Mouse (Mus musculus) adrenal gland, adult (tissue): ENCODE results near the gene Styxl1.

Experiments
- DNase-seq, 2 experiments: peaks; one replicate each; pipeline ENCODE4 v3.0.0; 2022 to 2023; ENCODE audit warnings: low spot score in 1 of 2; ENCODE audit not compliant: inconsistent age in 2 of 2

Gene Styxl1

DNA sequence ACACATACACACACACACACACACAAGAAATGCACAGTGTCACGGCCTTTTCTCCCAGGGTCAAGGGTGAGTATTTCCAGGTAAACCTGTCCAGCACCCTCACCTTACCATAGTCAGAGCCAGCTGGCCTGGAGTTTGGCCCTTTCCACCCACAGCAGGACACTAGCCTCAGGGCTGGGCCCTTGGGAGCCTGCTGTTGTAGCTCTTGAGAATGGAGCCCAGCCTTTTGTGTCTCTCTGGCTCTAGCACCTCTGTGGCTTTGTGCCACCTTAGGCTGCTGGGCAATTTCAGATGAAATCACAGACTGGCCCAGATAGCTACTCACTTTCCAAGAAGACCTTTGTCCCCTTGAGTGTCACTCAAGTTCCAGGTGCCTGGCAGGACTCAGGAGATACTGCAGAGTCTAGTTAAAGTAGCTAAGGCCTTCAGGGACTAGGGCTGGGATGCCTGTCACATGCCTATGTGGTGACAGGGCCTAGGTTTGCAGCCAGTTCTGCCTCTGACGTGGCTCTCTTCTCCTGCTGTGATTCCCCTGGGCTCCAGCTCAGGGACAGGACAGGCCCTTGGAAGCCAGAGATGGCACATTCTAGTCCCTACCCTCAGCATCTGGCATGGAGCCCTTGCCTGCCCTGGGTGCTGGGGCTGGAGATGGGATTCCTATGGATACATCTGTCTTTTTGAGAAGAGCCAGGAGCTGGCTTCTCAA lies 51.4 kb downstream of the Styxl1 start:
- DNase-seq, result peak; percentile 85 to 92

GRCm38 (mm10) chr5:135725991-135726390 lies 52.2 kb downstream of the Styxl1 start:
- no peak for DNase-seq

DNA sequence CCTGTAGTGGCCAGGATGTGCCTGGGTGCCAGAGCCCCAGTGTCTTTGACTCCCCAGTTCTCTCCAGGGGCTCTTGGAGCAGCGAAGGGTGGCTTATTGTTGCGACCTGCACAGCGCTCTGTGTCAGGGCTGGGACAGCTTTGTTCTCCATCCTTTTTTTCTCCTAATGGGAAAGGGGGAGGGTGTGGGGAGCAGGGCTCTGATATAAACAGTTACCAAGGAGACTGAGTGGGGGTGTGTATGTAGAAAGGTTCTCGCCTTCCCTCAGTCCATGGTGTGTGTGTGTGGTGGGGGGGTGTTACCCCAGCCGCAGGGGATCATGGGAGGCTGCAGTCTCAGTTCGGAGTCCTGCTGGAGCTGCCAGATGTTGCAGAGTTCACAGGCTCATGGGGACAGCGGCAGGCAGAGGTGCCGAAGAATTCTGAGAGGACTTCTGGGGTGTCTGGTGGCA lies 52.8 kb downstream of the Styxl1 start:
- DNase-seq, result peak in 1 of 2 experiments; percentile 66

- peak in 1 of 2 experiments; percentile 80 for DNase-seq
Observed at GRCm38 (mm10) chr5:135724536-135725322, 53.5 kb downstream of the Styxl1 start.

- peak in 1 of 2 experiments; percentile 46 for DNase-seq
Observed at GRCm38 (mm10) chr5:135723165-135723751, 54.9 kb downstream of the Styxl1 start.

GRCm38 (mm10) chr5:135722121-135722520 lies 56.1 kb downstream of the Styxl1 start:
- peak; percentile 90 to 97 for DNase-seq

- DNase-seq, result peak in 1 of 2 experiments; percentile 76
Observed at GRCm38 (mm10) chr5:135721076-135721475, 57.1 kb downstream of the Styxl1 start.

DNA sequence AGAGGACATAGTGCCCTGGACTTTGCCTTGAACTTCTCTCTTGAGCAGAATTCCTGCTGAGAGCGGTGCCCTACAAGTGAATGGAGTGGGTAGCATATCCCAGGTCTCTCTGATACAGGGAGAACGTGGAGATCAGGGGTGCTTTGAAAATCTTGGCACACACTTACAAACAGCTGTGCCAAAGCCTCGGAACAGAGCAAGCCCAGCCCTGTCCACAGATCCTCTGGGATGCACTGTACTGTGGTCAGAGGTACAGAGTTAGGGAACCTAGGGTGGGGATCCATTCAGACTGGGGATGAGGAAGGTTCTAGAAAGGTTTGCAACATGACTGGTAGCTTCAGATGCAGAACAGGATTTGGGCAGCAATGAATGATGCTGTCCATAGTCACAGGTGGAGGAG lies 58.1 kb downstream of the Styxl1 start:
- peak in 1 of 2 experiments; percentile 71 for DNase-seq

DNA sequence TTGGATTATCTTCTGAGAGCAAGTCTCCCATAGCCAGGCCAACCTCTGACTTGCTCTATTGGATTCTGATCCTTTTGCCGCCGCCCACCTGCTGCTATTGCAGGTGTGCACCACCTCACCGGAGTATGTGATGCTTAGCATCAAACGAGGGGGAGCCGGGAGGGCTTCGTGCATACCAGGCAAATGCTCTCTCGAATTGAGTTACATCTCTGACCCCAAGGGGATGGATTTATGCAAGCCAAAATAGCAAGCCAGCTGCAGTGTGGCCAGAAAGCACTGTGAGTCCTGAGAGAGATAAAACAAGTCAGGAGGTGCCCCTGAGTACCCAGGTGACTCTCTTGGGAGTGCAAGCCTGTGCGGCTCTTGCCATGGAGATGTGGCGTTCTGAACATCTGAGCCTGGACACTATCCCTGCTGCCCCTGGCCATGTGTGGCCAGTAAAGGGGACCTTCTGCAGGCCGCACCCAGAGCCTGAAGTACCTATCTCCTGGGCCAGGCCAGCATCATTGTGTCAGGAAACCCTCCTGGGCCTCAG lies 58.5 kb downstream of the Styxl1 start:
- DNase-seq, result peak in 1 of 2 experiments; percentile 34

DNA sequence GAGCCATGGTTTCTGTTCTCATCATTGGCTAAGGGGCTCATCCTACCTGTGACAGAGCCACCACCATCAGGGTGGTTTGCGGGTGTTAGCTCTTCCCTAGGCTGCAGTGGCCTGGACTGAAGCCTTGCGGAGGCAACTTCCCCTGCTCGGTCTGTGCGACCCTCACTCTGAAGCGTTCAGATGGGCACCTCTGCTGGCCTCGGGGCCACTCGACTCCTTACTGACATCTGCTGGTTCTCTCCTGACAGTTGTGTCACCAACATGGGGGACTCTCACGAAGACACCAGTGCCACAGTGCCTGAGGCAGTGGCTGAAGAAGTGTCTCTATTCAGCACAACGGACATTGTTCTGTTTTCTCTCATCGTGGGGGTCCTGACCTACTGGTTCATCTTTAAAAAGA lies 62.6 kb downstream of the Styxl1 start:
- peak in 1 of 2 experiments; percentile 75 for DNase-seq

GRCm38 (mm10) chr5:135713441-135714218 lies 64.6 kb downstream of the Styxl1 start:
- peak; percentile 89 to 95 for DNase-seq

DNA sequence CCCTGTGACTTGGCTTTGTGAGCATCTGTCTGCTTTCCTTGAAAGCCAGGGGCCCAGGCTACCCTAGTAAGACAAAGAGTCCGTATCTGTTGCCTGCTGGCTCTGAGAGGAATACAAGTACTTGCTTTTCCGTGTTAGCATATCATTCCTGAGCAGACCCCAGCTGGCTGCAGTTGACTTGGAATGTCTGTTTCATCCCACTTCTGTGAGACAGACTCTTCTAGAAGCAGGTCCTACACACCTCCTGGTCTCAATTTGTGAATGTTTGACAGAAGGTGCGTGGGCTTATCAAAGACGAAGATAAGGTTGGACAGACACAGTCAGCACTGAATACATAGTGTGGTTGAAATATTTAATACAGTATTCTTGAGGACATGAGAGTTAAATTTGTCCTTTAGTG lies 65.4 kb downstream of the Styxl1 start:
- DNase-seq, result peak in 1 of 2 experiments; percentile 59

DNA sequence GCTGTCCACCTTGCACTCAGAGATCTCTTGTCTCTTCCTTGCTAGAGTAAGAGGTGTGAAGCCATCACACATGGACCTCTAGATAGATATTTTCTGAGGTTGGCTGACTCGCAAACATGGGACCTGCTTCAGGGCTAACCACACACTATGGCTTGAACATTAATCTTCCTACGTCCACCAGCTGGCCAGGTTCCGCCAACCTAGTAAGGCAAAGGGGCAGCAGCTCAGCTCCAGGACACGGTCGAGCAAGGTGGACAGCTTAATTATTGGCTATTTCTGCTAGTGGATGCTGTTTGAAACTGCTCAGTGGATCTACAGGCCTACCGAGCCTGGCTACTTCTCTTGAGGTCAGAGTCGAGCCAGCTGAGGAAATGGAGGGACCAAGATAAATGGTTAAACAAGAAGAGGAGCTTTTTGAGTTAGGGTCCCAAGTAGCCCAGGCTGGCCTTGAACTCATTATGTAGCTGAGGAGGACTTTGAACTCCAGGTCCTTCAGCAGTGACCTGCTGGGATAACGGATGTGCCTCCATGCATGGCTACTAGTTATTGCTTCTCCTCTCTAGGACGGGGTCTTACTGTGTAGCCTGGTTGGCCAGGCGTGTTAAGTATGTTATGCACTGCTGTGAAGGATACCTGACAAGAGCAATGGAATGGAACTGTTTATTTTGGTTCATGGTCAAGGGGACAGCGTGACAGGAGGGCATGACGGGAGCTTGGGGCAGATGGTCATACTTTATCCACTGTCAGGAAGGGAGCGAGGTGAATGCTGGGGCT lies 66.4 kb downstream of the Styxl1 start:
- DNase-seq, result peak in 1 of 2 experiments; percentile 66

GRCm38 (mm10) chr5:135710599-135711214 lies 67.5 kb downstream of the Styxl1 start:
- peak; percentile 75 to 92 for DNase-seq

GRCm38 (mm10) chr5:135709716-135710115 lies 68.5 kb downstream of the Styxl1 start:
- DNase-seq, result no peak

- peak; percentile 80 to 92 for DNase-seq
Observed at GRCm38 (mm10) chr5:135707855-135708254, 70.3 kb downstream of the Styxl1 start.

- no peak for DNase-seq
Observed at GRCm38 (mm10) chr5:135707039-135707438, 71.1 kb downstream of the Styxl1 start.

DNA sequence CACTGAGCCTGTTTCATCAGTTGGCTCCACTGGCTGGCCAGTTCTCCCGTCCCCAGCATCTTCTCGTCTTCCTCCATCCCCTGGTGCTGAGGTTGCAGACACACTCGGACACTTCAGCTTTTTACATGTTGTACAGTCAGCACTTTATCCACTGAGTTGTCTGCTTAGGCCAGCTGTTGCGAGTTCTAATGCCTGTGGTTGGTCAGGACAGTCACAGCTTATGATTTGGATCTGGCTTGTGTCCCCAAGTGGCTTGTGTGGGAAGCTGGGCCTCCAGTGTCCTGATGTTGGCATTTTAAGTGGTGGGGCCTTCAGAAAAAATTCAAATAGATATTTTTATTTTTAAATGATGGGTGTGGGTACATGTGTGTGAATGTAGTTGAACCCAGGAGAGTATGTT lies 72.8 kb downstream of the Styxl1 start:
- DNase-seq, result no peak

GRCm38 (mm10) chr5:135703431-135703830 lies 74.8 kb downstream of the Styxl1 start:
- no peak for DNase-seq
